Mouse (Mus musculus): ENCODE results near the gene Npnt.

DNA sequence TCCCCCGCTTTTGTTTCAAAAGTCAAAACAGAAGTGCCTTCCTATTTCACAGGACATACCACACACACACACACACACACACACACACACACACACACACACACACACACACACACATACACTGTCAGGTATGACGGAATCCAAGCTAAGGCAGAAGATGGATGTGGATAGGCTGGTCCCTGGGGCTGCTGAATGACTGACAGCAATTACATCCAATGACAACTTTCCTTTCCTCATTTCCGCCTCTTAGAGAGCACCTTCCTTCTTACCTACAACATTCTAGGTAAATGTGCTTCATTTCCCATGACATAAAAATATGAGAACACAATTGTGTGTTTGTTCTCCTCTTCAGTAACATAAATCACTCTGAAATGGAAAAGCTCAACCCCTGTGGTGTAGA lies 56.4 kb downstream of the Npnt start:
- TF ChIP-seq POLR2A (IDR thresholded peaks at IDR 0.05; ENCODE audit: borderline replicate concordance, control insufficient read depth, low read depth, low read length) (no peak), CTCF (IDR thresholded peaks at IDR 0.05; ENCODE audit: control insufficient read depth, insufficient read depth, low read length) (no peak)

Measured in bone marrow, adult 2 months (tissue).